ENCODE assay signal across 8 mouse cellular contexts in genomic region chr11:108922511-108923187, GRCm38 (mm10). TPM values are rescaled to one million over a fixed set of nuclear protein-coding genes. Genes with fewer than 3 reads are reported as not detected.
DNase-seq lines count a peak whose midpoint lies in the region; ATAC-seq and TF ChIP-seq lines count a peak whose summit lies in the region.

No protein-coding gene starts in this region.

- no peak for TF ChIP-seq CTCF in hindbrain, postnatal 0 days (IDR thresholded peaks at IDR 0.05; ENCODE audit: low read depth)

- DNase-seq in kidney, adult 11 months, result no peak
- DNase-seq in embryo, embryonic 11 days, result peak; percentile 83
- DNase-seq in hindbrain, postnatal 0 days (ENCODE audit: low spot score), result no peak
- DNase-seq in naive thymus-derived CD4-positive, alpha-beta T cell, adult 2 months (ENCODE audit: low read depth), result peak; percentile 59
- DNase-seq in frontal cortex, adult 2 months (ENCODE audit: extremely low spot score in 1 of 2, low spot score in 1 of 2), result no peak
- DNase-seq in layer of hippocampus, postnatal 36 days, result no peak
- DNase-seq in adrenal gland, postnatal 10 days, result no peak

- no peaks in the 10 kb centered on the region for H3K27me3 ChIP-seq in kidney, embryonic 15.5 days
- H3K27me3 ChIP-seq in hindbrain, postnatal 0 days (ENCODE audit: insufficient read depth, low read length), result no peaks in the 10 kb centered on the region

- peak overlapping the region; percentile 83 for H3K9ac ChIP-seq in kidney, embryonic 15.5 days
- H3K9ac ChIP-seq in hindbrain, postnatal 0 days (replicated peaks; ENCODE audit: low read length), result peak overlapping the region; percentile 88

- no peaks in the 10 kb centered on the region; the same call in 1 of the 2 replicates for H3K36me3 ChIP-seq in kidney, embryonic 15.5 days
- no peaks in the 10 kb centered on the region for H3K36me3 ChIP-seq in hindbrain, postnatal 0 days (ENCODE audit: insufficient read depth, low read length)

- under 1% methylated on average over 32 of the region's 32 CpGs for WGBS in kidney, embryonic 15.5 days
- under 1% methylated on average over 31 of the region's 32 CpGs for WGBS in hindbrain, postnatal 0 days

- 0 out of 2 replicates have a peak overlapping the region, but pooled peaks have one; percentile 54 for H3K27ac ChIP-seq in kidney, embryonic 15.5 days
- H3K27ac ChIP-seq in hindbrain, postnatal 0 days, result peak overlapping the region; percentile 99

- H3K4me3 ChIP-seq in kidney, embryonic 15.5 days (replicated peaks), result peak overlapping the region; percentile 92
- peak overlapping the region; percentile 90 for H3K4me3 ChIP-seq in hindbrain, postnatal 0 days (ENCODE audit: low read length)

- peak overlapping the region; percentile 91 for H3K4me2 ChIP-seq in kidney, embryonic 15.5 days
- peak overlapping the region; percentile 93 for H3K4me2 ChIP-seq in hindbrain, postnatal 0 days (ENCODE audit: low read depth, low read length)

- ATAC-seq in kidney, embryonic 15.5 days (replicated peaks; ENCODE audit: low FRiP score), result no peak
- ATAC-seq in hindbrain, postnatal 0 days, result no peak

- no peaks in the 10 kb centered on the region for H3K9me3 ChIP-seq in kidney, embryonic 15.5 days (replicated peaks)
- no peaks in the 10 kb centered on the region for H3K9me3 ChIP-seq in hindbrain, postnatal 0 days (ENCODE audit: low read length)

- H3K4me1 ChIP-seq in kidney, embryonic 15.5 days, result peaks cover 75% of the 10 kb centered on the region
- H3K4me1 ChIP-seq in hindbrain, postnatal 0 days (ENCODE audit: insufficient read depth, low read length), result peaks cover 25% of the 10 kb centered on the region

RNA-seq across cellular contexts. Expression of gene Axin2, which starts 2.5 kb away (rescaled TPM):
- polyA plus RNA-seq in kidney, embryonic 15.5 days (2015; fragmentation: Nextera tagmentation; extraction: Ambion mirVana), result 5.8 and 7.0 TPM in 2 replicates
- total RNA-seq in hindbrain, postnatal 0 days (2014; rRNA removed), result 31.8 and 38.0 TPM in 2 replicates
- 5.9 and 6.0 TPM in 2 replicates for polyA plus RNA-seq in hindbrain, postnatal 0 days (2015; fragmentation: Nextera tagmentation; extraction: Ambion mirVana)
- 24.0 and 26.5 TPM in 2 replicates for polyA plus RNA-seq in frontal cortex, adult 2 months (2012; rRNA removed)
- 10 to 100 TPM; 26.8 to 29.1 TPM for total RNA-seq in layer of hippocampus, postnatal 36 days (2021)
- total RNA-seq in adrenal gland, postnatal 10 days (2021), result 10 to 100 TPM; 31.5 to 35.3 TPM

Comparison
In these comparisons a context has a peak if more than half of its experiments do, and no peak if none do; other contexts are left out.
1. DNase-seq: peak in embryo, embryonic 11 days (single experiment) and naive thymus-derived CD4-positive, alpha-beta T cell, adult 2 months (single experiment); none in kidney, adult 11 months (single experiment), hindbrain, postnatal 0 days (single experiment), frontal cortex, adult 2 months (0 of 2), layer of hippocampus, postnatal 36 days (0 of 2) and adrenal gland, postnatal 10 days (single experiment).